Mouse (Mus musculus) ES-Bruce4 (cell line): ENCODE measurements at regions not wholly inside any gene's neighbourhood (a gene's known extent, or its start where the extent isn't known, plus 50 kb on each side); places are given as distances from the start of the nearest gene placed in this dataset.

Source experiments
- CTCF ChIP-seq: IDR thresholded peaks from one replicate; pipeline ENCODE4 v1.8.1; 2011; ENCODE audit warnings: low read depth, low read length
- EP300 ChIP-seq: IDR thresholded peaks from 2 replicates; pipeline ENCODE4 v1.6.1; 2011; ENCODE audit warnings: low read depth, low read length; ENCODE audit not compliant: insufficient read depth
- POLR2A ChIP-seq: IDR thresholded peaks from one replicate; pipeline ENCODE4 v1.8.1; 2011; ENCODE audit warnings: low read length; ENCODE audit not compliant: insufficient read depth

- TF ChIP-seq POLR2A: no peak
- TF ChIP-seq EP300: no peak
- TF ChIP-seq CTCF: no peak
Observed at GRCm38 (mm10) chr9:71418531-71418930, 67.2 kb downstream of the Polr2m start.
